Mouse (Mus musculus) megakaryocyte, embryonic 14.5 days (primary cell): ENCODE results near the gene Babam2.

Experiments used
- FLI1 ChIP-seq: IDR thresholded peaks from 2 replicates; pipeline ENCODE4 v1.6.1; 2012; ENCODE audit warnings: low read length, inconsistent platforms, mixed read lengths
- GATA1 ChIP-seq: IDR thresholded peaks from 3 replicates; pipeline ENCODE4 v1.6.1; 2012; ENCODE audit warnings: mixed read lengths, low read length, inconsistent platforms, borderline replicate concordance

GRCm38 (mm10) chr5:31758310-31759091 lies 61.0 kb downstream of the Babam2 start:
- TF ChIP-seq FLI1: no peak
- TF ChIP-seq GATA1: no peak
